Mouse (Mus musculus) spleen, adult 2 months (tissue): Measurements from ENCODE around the gene Dock10. TPM values are rescaled to one million over a fixed set of nuclear protein-coding genes. Genes with fewer than 3 reads are reported as not detected.

ENCODE experiments used
- DNase-seq, 2 experiments: peaks; one replicate each; pipeline versions ENCODE4 v3.0.0 to v3.0.0-alpha.2; 2012 to 2021; ENCODE audit warnings: low spot score in 2 of 2, low read depth in 1 of 2
- H3K27ac ChIP-seq: fragments of 200-500 bp; 2 replicates; pipeline ENCODE4 v1.5.1; 2012; ENCODE audit warnings: low read length, inconsistent platforms; ENCODE audit not compliant: insufficient read depth
- H3K27me3 ChIP-seq: fragments of 200-500 bp; 2 replicates; pipeline ENCODE4 v1.6.1; 2012; ENCODE audit warnings: mild to moderate bottlenecking, moderate library complexity, low read length, inconsistent platforms; ENCODE audit not compliant: control insufficient read depth, insufficient read depth
- H3K36me3 ChIP-seq: fragments of 200-500 bp; 2 replicates; pipeline ENCODE4 v1.6.1; 2012; ENCODE audit warnings: mild to moderate bottlenecking, low read length, inconsistent platforms; ENCODE audit not compliant: control insufficient read depth, insufficient read depth
- H3K4me1 ChIP-seq: fragments of 200-500 bp; 2 replicates; pipeline ENCODE4 v1.6.1; 2011; ENCODE audit warnings: inconsistent platforms; ENCODE audit not compliant: control insufficient read depth, insufficient read depth, insufficient read length
- H3K4me3 ChIP-seq: fragments of 200-500 bp; 2 replicates; pipeline ENCODE4 v1.5.1; 2011; ENCODE audit warnings: mild to moderate bottlenecking, inconsistent platforms; ENCODE audit not compliant: insufficient read depth, insufficient read length; ENCODE audit errors: extremely low read depth
- CTCF ChIP-seq: fragments of 200-500 bp; IDR thresholded peaks from 2 replicates; pipeline ENCODE4 v1.5.1; 2011; ENCODE audit warnings: mild to moderate bottlenecking, inconsistent platforms; ENCODE audit not compliant: insufficient read depth, insufficient read length, insufficient replicate concordance; ENCODE audit errors: extremely low read depth
- POLR2A ChIP-seq: fragments of 200-500 bp; IDR thresholded peaks from 2 replicates; pipeline ENCODE4 v1.6.1; 2011; ENCODE audit warnings: low read depth, low read length, inconsistent platforms
- WGBS: fragments of 180-500 bp; shearing (Covaris S2); methylation state at CpG from one replicate; pipeline ENCODE4 v1.1.7; 2018; 5-methylcytosine and 5-hydroxymethylcytosine counted together
- polyA plus RNA-seq: library from polyadenylated mRNA; depleted of rRNA; stranded (reverse); fragments of >200 nt; gene quantifications from 2 replicates; pipeline ENCODE4 v1.2.3, GENCODE M21; 2012

The Dock10 gene
- polyA plus RNA-seq, 1 experiment: 28.5 TPM

DNA sequence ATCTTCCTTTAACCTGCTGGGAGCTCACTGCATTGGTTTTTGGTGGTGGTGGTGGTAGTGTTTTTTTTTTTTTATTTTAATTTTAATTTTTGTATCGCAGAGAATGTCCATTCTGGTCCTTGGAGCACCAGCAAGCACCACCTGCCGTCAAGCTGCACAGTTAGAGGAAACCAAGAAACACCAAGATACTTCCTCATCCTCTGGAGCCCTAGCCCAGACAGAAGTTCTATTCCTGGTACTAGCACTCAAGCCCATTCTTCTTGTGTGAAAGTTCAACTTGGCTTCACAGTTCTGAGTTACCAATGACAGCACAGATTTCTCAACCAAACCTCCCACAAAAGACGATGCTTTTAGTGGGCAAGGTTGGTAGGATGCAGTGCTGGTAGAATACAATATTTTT, 86.6 kb downstream of the Dock10 start:
- TF ChIP-seq POLR2A (no peak), CTCF (no peak)
- no peaks in the 10 kb centered on the region for H3K36me3 ChIP-seq
- peaks cover 17% of the 10 kb centered on the region for H3K4me1 ChIP-seq
- WGBS: 8% methylated on average over 3 of the region's 3 CpGs
- DNase-seq: no peak
- H3K27me3 ChIP-seq: no peaks in the 10 kb centered on the region
- no peak overlapping the region for H3K27ac ChIP-seq
- H3K4me3 ChIP-seq: no peak overlapping the region

DNA sequence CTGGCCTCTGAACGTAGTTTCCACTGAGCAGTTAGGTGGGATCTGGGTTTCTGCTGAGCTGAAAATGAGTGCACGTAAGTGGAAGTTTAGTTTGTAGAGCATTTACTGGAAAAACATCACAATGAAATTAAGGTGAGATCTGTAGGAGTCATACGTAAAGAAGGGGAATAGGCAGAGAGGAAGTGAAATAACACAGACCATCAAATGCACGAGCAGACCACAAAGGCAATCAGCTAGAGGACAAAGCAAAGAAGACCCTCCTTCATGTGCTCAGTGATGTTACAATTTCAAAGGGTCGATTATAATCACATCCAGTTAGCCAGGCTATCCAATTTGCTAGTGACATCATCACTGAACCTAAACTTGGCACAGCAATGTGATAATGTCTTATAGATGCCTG, 87.3 kb downstream of the Dock10 start:
- no peaks in the 10 kb centered on the region for H3K36me3 ChIP-seq
- H3K27me3 ChIP-seq: no peaks in the 10 kb centered on the region
- H3K4me3 ChIP-seq: no peak overlapping the region
- H3K27ac ChIP-seq: peak overlapping the region; percentile 83; the same call in 1 of the 2 replicates
- H3K4me1 ChIP-seq: peaks cover 19% of the 10 kb centered on the region
- DNase-seq: no peak
- 34% methylated on average over 5 of the region's 5 CpGs for WGBS
- no peak for TF ChIP-seq CTCF
- no peak for TF ChIP-seq POLR2A

DNA sequence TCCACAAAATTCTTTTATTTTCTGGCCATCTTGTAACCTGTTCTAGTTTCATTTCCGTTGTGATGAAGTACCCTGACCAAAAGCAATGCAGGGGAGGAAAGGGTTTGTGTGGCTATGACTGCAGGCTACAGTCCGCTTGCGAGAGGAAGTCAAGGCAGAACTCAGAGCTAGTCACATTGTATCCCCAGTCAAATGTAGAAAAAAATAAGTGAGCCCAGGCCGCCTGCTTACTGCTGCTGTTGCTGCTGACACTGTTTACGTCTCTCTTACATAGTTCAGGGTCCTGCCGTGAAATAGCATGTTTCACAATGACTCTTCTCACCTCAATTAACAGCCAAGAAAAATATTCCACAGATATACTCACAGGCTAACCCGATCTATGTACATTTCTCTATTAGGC, 87.9 kb downstream of the Dock10 start:
- peaks cover 22% of the 10 kb centered on the region for H3K4me1 ChIP-seq
- TF ChIP-seq CTCF: no peak
- TF ChIP-seq POLR2A: no peak
- DNase-seq: peak in 1 of 2 experiments; percentile 48
- H3K4me3 ChIP-seq: no peak overlapping the region
- H3K36me3 ChIP-seq: no peaks in the 10 kb centered on the region
- no peaks in the 10 kb centered on the region for H3K27me3 ChIP-seq
- 23% methylated on average over 7 of the region's 7 CpGs for WGBS
- peak overlapping the region; percentile 83 for H3K27ac ChIP-seq

DNA sequence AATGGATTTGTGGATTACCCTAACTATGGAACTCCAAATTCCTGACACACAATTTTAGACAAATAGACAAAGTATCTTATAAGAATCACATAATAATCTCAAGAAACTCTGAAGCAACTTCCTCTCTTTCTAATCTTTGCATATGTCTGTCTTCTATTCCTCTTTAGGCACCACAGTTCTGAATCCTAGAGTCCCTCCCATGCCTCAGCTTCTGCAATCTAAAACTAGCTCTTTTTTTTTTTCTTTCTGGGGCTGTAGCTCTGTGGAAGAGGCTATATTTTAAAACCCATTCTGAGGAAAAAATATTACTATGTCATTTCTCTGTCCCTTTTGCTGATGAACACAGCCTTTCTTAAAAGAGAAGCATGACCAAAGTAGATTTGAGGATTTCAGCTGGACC, 92.6 kb downstream of the Dock10 start:
- Histone ChIP-seq H3K36me3 (no peaks in the 10 kb centered on the region), H3K27me3 (no peaks in the 10 kb centered on the region), H3K27ac (peak overlapping the region; percentile 75; the same call in 1 of the 2 replicates), H3K4me1 (peaks cover 23% of the 10 kb centered on the region), H3K4me3 (no peak overlapping the region)
- no peak for DNase-seq
- TF ChIP-seq CTCF (no peak), POLR2A (no peak)

DNA sequence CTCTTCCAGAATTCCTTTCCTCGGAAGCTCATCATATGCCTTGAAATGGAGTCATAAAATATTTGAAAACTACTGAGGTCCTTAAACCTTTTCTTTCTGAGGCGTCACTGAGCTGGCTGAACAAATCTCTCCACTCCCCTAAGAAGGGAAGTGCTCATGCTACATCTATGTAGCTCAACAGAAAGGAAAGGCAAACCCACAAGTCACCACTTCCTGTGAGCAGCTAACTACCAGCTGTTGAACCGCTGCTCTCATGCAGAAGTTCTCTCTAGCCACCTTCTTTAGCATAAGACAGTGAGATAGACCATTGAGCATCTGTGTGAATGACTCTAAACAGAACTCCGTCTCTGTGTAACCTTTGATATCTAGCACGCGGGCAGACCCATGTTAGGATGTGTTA, 93.2 kb downstream of the Dock10 start:
- peak; percentile 73 to 82 for DNase-seq
- peaks cover 22% of the 10 kb centered on the region for H3K4me1 ChIP-seq
- no peaks in the 10 kb centered on the region for H3K36me3 ChIP-seq
- peak overlapping the region; percentile 66 for H3K4me3 ChIP-seq
- H3K27me3 ChIP-seq: no peaks in the 10 kb centered on the region
- peak overlapping the region; percentile 79 for H3K27ac ChIP-seq
- peak; percentile 61; the same call in 1 of the 2 replicates for TF ChIP-seq POLR2A
- TF ChIP-seq CTCF: no peak
- 6% methylated on average over 6 of the region's 6 CpGs for WGBS

DNA sequence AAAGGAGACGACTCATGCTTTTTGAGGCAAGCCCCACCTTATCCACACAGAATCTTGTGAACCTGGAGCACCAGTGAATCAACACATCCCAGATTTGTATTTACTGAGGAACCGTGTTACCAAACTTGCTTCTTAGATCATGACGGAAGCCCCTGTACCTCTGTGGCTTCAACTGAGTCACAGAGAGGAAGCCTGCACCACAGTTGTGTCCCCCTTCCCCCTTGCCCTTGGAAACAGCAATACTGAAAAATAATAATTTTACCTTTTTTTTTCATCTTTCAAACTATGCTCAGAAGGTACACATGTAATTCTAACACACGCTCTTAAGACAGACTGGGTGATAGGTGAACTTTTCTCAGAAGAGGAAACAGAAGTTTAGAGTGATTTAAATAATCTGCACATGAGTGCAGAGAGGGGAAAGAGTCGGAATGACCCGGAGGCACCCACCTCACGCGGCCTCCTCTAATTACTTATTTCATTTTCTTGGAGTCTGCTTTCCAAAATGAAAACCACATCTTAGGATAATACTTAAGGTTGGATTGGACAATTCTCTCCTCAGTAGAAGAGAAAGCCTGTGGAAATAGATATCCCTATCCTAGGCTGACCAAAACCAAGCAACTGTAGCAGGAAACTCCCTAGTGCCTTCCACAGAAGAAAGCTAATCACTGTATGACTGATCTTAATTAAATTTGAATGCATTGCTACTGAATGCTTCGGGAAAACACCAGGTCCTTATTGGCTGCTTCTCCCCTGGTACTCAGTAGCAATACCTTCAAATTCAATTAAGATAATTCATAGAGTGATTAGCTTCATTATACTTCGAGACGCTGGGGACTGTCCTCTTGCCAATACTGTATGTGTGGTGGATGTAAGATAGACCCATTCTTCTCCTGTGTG, 96.6 kb downstream of the Dock10 start:
- WGBS: 24% methylated on average over 11 of the region's 11 CpGs
- no peak for DNase-seq
- Histone ChIP-seq H3K4me1 (peaks cover 26% of the 10 kb centered on the region), H3K27me3 (no peaks in the 10 kb centered on the region), H3K27ac (peak overlapping the region; percentile 57), H3K4me3 (peak overlapping the region; percentile 28), H3K36me3 (no peaks in the 10 kb centered on the region)
- TF ChIP-seq POLR2A (no peak), CTCF (no peak)
